Mouse (Mus musculus): ENCODE results near the gene Rab12. TPM values are rescaled to one million over a fixed set of nuclear protein-coding genes. Genes with fewer than 3 reads are reported as not detected.

The Rab12 gene
- polyA plus RNA-seq, 1 experiment from 2014 or later = 10.9 TPM

DNA sequence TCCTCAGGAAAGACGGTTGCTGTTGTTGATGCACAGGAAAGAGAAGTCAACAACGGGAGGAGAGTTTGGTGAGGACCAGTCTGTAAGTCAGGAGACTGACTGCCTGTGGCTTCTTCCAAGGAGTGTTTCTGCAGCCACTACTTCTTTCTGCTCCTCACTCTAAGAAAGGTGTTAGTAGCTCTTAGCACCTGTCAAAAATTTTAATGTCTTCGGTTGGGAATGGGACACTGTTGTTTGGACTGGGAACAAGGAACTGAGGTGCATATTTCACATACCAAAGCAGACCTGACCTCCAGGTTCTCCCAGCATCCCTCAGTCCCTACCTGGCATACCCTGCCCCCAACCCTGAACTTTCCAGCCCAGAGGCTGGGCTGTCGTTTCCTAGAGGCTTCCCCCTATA is 48.3 kb downstream of the Rab12 start:
- H3K36me3 ChIP-seq (ENCODE audit: control insufficient read depth, insufficient read depth, low read length) = no peaks in the 10 kb centered on the region
- H3K4me1 ChIP-seq (ENCODE audit: control insufficient read depth, insufficient read depth, low read length) = no peaks in the 10 kb centered on the region
- H3K4me2 ChIP-seq (ENCODE audit: low read depth, low read length) = no peak overlapping the region
- 58% methylated on average over 4 of the region's 4 CpGs for WGBS
- H3K27ac ChIP-seq (ENCODE audit: low read length) = no peak overlapping the region
- no peak overlapping the region for H3K9ac ChIP-seq (ENCODE audit: low read length)
- H3K9me3 ChIP-seq (replicated peaks; ENCODE audit: control insufficient read depth, low read length) = no peaks in the 10 kb centered on the region
- H3K27me3 ChIP-seq (ENCODE audit: control insufficient read depth, insufficient read depth, low read length) = no peaks in the 10 kb centered on the region
- no peak for ATAC-seq (ENCODE audit: insufficient read depth, low FRiP score)
- H3K4me3 ChIP-seq (replicated peaks; ENCODE audit: low read length) = no peak overlapping the region

- WGBS = 51% methylated on average over 8 of the region's 8 CpGs
- ATAC-seq (ENCODE audit: insufficient read depth, low FRiP score) = no peak
Observed at GRCm38 (mm10) chr17:66470020-66470419, 49.5 kb downstream of the Rab12 start.

DNA sequence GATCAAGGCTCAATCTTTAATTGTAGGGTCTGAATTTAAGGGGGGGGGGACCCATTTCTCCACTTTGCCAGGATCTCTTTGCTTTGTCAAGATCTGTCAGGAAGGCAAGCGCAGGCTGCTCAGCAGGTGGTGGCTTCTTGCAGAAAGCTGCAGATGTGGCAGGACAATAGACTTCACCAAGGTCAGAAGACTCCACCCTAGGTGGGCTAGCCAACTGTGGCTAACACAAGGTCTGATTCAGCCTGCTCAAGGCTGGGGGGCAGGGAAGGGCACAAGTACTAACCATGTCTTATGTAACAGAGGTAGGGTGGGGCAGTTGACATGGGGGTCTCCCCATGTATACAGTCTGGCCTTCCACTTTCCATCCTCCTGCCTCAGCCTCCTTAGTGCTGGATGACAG is 62.3 kb downstream of the Rab12 start:
- ATAC-seq (ENCODE audit: insufficient read depth, low FRiP score) = no peak
- Histone ChIP-seq H3K36me3 (ENCODE audit: control insufficient read depth, insufficient read depth, low read length) (no peaks in the 10 kb centered on the region), H3K4me1 (ENCODE audit: control insufficient read depth, insufficient read depth, low read length) (no peaks in the 10 kb centered on the region), H3K9ac (ENCODE audit: low read length) (no peak overlapping the region), H3K4me2 (ENCODE audit: low read depth, low read length) (no peak overlapping the region), H3K27me3 (ENCODE audit: control insufficient read depth, insufficient read depth, low read length) (no peaks in the 10 kb centered on the region), H3K9me3 (replicated peaks; ENCODE audit: control insufficient read depth, low read length) (no peaks in the 10 kb centered on the region), H3K4me3 (replicated peaks; ENCODE audit: low read length) (no peak overlapping the region), H3K27ac (ENCODE audit: low read length) (no peak overlapping the region)
- 100% methylated on average over 1 of the region's 1 CpGs for WGBS

More at GRCm38 (mm10) chr17:66470020-66470419, 49.5 kb downstream of the Rab12 start:
- Histone ChIP-seq H3K36me3 (ENCODE audit: control insufficient read depth, insufficient read depth, low read length) (no peaks in the 10 kb centered on the region), H3K9ac (ENCODE audit: low read length) (no peak overlapping the region), H3K27me3 (ENCODE audit: control insufficient read depth, insufficient read depth, low read length) (no peaks in the 10 kb centered on the region), H3K4me3 (replicated peaks; ENCODE audit: low read length) (no peak overlapping the region), H3K27ac (ENCODE audit: low read length) (no peak overlapping the region), H3K9me3 (replicated peaks; ENCODE audit: control insufficient read depth, low read length) (no peaks in the 10 kb centered on the region), H3K4me2 (ENCODE audit: low read depth, low read length) (no peak overlapping the region), H3K4me1 (ENCODE audit: control insufficient read depth, insufficient read depth, low read length) (no peaks in the 10 kb centered on the region)

GRCm38 (mm10) chr17:66451143-66451542 is 68.4 kb downstream of the Rab12 start:
- H3K36me3 ChIP-seq (ENCODE audit: control insufficient read depth, insufficient read depth, low read length) = no peaks in the 10 kb centered on the region
- H3K4me3 ChIP-seq (replicated peaks; ENCODE audit: low read length) = peak overlapping the region; percentile 77; the same call in 1 of the 2 replicates
- H3K4me1 ChIP-seq (ENCODE audit: control insufficient read depth, insufficient read depth, low read length) = peaks cover 14% of the 10 kb centered on the region
- no peak overlapping the region for H3K9ac ChIP-seq (ENCODE audit: low read length)
- no peak overlapping the region for H3K27ac ChIP-seq (ENCODE audit: low read length)
- WGBS = 2% methylated on average over 11 of the region's 11 CpGs
- H3K9me3 ChIP-seq (replicated peaks; ENCODE audit: control insufficient read depth, low read length) = no peaks in the 10 kb centered on the region
- peaks cover 14% of the 10 kb centered on the region; the same call in 1 of the 2 replicates for H3K27me3 ChIP-seq (ENCODE audit: control insufficient read depth, insufficient read depth, low read length)
- no peak for ATAC-seq (ENCODE audit: insufficient read depth, low FRiP score)
- peak overlapping the region; percentile 97 for H3K4me2 ChIP-seq (ENCODE audit: low read depth, low read length)

GRCm38 (mm10) chr17:66450526-66451070 is 68.9 kb downstream of the Rab12 start:
- H3K9ac ChIP-seq (ENCODE audit: low read length) = peak overlapping the region; percentile 85

DNA sequence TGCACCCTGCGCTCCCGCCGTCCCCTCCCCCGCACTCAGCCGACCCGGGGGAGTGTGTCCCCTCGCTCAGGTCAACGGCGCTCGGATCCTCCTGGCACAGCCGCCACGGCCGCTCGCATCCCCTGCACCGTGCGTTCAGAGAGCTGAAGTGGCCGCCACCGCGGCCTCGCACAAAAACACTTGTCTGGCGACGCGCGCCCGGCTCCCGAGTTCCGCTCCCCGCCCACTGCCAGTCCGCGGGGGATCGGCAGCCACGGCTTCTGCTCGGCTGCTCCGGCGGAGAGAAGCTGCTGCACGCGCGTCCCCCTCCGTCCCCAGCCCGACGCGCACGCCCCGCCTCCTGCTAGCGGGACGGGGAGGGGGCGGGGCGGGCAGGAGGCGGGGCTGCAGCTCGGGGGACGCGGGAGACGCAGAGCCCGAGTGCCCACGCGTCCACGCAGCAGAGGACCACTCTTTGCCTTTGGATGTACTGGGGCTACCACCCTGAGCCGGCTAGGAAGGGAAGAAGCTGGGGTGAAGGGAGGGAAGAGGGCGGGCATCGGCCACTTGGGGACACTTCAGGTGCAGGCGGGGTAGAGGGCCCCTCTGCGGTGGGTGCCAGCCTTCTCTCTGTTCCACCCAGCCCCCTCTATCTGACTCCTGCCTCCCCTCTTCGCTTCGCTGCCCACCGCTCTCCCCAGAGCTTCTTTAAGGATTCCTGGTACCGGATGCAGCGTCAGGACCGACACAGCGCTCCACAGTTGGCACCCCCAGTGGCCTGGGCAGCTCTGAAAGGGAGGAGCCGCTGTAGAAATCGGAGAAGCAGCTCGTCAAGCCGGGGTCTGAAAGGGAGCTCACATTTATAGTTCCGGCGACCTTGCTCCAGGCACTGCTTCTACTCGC is 69.8 kb downstream of the Rab12 start, which contains the start of gene Mtcl1:
TSS of gene Mtcl1 (minus strand) at position 291 of the 882 bp plus-strand sequence.
- Histone ChIP-seq H3K4me1 (ENCODE audit: control insufficient read depth, insufficient read depth, low read length) (peaks cover 14% of the 10 kb centered on the region), H3K9ac (ENCODE audit: low read length) (peak within 1 kb of the TSS; percentile 85), H3K4me2 (ENCODE audit: low read depth, low read length) (peak within 1 kb of the TSS; percentile 97), H3K27me3 (ENCODE audit: control insufficient read depth, insufficient read depth, low read length) (peaks cover 14% of the 10 kb centered on the region; the same call in 1 of the 2 replicates), H3K9me3 (replicated peaks; ENCODE audit: control insufficient read depth, low read length) (no peaks in the 10 kb centered on the region), H3K36me3 (ENCODE audit: control insufficient read depth, insufficient read depth, low read length) (no peaks in the 10 kb centered on the region), H3K27ac (ENCODE audit: low read length) (peak within 1 kb of the TSS; percentile 57), H3K4me3 (replicated peaks; ENCODE audit: low read length) (peak within 1 kb of the TSS; percentile 77)
- under 1% methylated on average over 74 of the region's 76 CpGs for WGBS
- peak; percentile 84 for ATAC-seq (ENCODE audit: insufficient read depth, low FRiP score)

More at GRCm38 (mm10) chr17:66450526-66451070, 68.9 kb downstream of the Rab12 start:
- peak overlapping the region; percentile 2; the same call in 1 of the 2 replicates for H3K27ac ChIP-seq (ENCODE audit: low read length)
- H3K27me3 ChIP-seq (ENCODE audit: control insufficient read depth, insufficient read depth, low read length) = peaks cover 14% of the 10 kb centered on the region; the same call in 1 of the 2 replicates
- H3K4me1 ChIP-seq (ENCODE audit: control insufficient read depth, insufficient read depth, low read length) = peaks cover 14% of the 10 kb centered on the region
- H3K4me2 ChIP-seq (ENCODE audit: low read depth, low read length) = peak overlapping the region; percentile 97
- no peaks in the 10 kb centered on the region for H3K9me3 ChIP-seq (replicated peaks; ENCODE audit: control insufficient read depth, low read length)
- no peak for ATAC-seq (ENCODE audit: insufficient read depth, low FRiP score)
- peak overlapping the region; percentile 77 for H3K4me3 ChIP-seq (replicated peaks; ENCODE audit: low read length)
- no peaks in the 10 kb centered on the region for H3K36me3 ChIP-seq (ENCODE audit: control insufficient read depth, insufficient read depth, low read length)
- WGBS = 4% methylated on average over 18 of the region's 18 CpGs

DNA sequence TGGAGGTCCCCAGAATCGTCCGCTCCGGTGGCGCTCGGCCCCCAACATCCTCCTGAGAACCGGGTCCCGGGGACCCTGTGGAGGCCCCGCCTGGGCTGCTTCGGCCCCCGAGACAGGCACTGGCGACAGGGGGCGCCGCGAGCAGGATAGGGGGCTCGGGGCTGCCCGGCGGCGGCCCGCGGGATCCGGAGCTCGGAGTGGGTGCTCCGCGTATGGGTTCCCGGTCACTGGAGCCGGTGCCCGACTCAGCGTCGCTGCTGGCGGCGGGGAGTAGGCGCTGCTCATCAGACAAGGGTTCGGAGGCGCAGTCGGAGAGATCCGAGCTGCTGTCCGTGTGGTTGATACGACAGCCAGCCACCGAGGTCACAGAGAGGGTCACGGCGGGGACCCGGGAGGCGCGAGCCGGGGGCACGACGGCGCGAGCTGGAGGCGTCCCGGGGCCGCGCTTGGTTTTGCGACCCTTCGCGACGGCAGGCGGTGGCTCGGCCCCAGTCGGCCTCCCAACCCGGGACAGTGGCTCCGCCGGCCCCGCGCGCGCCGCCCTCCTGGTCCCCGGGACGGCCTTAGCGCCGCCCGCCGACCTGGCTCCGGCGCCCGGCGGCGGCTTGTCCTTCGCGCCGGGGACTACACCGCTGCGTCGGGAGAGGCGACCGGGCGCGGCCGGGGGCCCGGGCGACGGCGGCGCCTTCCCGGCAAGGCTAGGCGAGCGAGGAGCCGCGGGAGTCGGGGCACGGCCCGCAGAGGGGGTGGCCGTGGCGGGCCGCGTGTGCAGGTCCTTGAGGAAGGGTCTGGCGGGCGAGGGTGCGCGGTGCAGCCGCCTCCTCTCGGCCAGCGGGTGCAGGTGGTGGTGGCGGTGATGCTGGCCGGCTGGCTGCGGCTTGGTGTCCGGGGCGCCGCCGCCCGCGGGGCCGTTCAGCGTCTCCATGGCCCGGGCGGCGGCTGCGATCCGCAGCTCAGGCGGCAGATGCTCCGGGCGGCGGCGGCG is 70.8 kb downstream of the Rab12 start:
- no peaks in the 10 kb centered on the region for H3K36me3 ChIP-seq (ENCODE audit: control insufficient read depth, insufficient read depth, low read length)
- H3K27me3 ChIP-seq (ENCODE audit: control insufficient read depth, insufficient read depth, low read length) = peaks cover 14% of the 10 kb centered on the region; the same call in 1 of the 2 replicates
- no peaks in the 10 kb centered on the region for H3K9me3 ChIP-seq (replicated peaks; ENCODE audit: control insufficient read depth, low read length)
- peak overlapping the region; percentile 77 for H3K4me3 ChIP-seq (replicated peaks; ENCODE audit: low read length)
- WGBS = under 1% methylated on average over 126 of the region's 136 CpGs
- ATAC-seq (ENCODE audit: insufficient read depth, low FRiP score) = peak; percentile 29; the same call in 1 of the 2 replicates
- peak overlapping the region; percentile 85 for H3K9ac ChIP-seq (ENCODE audit: low read length)
- H3K4me2 ChIP-seq (ENCODE audit: low read depth, low read length) = peak overlapping the region; percentile 97
- peak overlapping the region; percentile 57 for H3K27ac ChIP-seq (ENCODE audit: low read length)
- peaks cover 14% of the 10 kb centered on the region for H3K4me1 ChIP-seq (ENCODE audit: control insufficient read depth, insufficient read depth, low read length)

DNA sequence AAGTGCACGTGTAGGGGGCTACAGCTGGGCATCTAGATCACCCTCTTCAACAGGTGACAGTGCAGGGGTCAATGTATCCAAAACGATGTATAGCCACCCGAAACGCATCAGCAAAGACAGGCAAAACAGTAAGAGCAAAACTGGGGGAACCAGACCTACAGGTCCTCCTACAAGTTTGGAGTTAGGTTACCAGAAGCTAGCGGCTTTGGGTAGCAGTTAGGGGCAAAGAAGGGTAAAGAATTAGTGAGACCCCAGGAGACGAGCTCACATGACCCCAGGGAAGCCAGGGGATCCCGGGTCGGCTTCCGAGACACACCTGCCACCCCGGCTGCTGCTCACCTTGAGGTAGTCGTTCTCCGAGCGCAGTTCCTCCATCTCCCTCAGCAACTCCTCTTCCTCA is 71.6 kb downstream of the Rab12 start:
- H3K4me1 ChIP-seq (ENCODE audit: control insufficient read depth, insufficient read depth, low read length) = peaks cover 14% of the 10 kb centered on the region
- peak overlapping the region; percentile 85 for H3K9ac ChIP-seq (ENCODE audit: low read length)
- H3K9me3 ChIP-seq (replicated peaks; ENCODE audit: control insufficient read depth, low read length) = no peaks in the 10 kb centered on the region
- WGBS = 4% methylated on average over 13 of the region's 13 CpGs
- no peak for ATAC-seq (ENCODE audit: insufficient read depth, low FRiP score)
- no peak overlapping the region for H3K27ac ChIP-seq (ENCODE audit: low read length)
- H3K4me3 ChIP-seq (replicated peaks; ENCODE audit: low read length) = peak overlapping the region; percentile 77
- no peaks in the 10 kb centered on the region for H3K36me3 ChIP-seq (ENCODE audit: control insufficient read depth, insufficient read depth, low read length)
- peak overlapping the region; percentile 97 for H3K4me2 ChIP-seq (ENCODE audit: low read depth, low read length)
- H3K27me3 ChIP-seq (ENCODE audit: control insufficient read depth, insufficient read depth, low read length) = peaks cover 14% of the 10 kb centered on the region; the same call in 1 of the 2 replicates

Data from stomach, embryonic 16.5 days (tissue).